Mouse (Mus musculus) embryo, embryonic 10.5 days (tissue): ENCODE measurements around the gene Gm9611.
"Not testable (repeated sequence)": the region's sequence is repeated elsewhere in the genome, so short reads cannot be mapped to it uniquely, and the experiment has no call there.

Source experiments
- DNase-seq: peaks from one replicate; pipeline ENCODE4 v3.0.0-alpha.2; 2015; ENCODE audit warnings: low spot score

The Gm9611 gene

GRCm38 (mm10) chr14:42297258-42297657 lies at the start of gene Gm9611:
TSS of gene Gm9611 (minus strand) at chr14:42297358.
- not testable (repeated sequence) for DNase-seq

DNA sequence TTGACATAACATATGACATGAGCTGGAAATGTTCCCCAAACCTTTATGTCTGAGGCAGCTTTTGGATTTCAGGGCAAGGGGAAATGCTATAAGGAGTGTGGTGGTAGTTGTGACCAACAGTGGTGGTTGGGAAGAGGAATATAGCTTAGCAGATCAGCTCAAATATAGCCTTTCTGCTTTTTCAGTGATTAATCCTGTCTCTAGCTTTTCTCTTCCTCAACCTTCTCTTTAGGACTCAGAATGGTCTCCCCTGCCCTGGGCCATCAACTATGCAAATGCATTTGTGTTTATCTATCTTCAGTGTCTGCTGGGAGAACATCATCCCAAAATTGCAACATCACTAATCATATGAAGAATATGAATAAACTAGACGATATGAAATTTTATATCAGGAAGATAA lies 12.8 kb upstream of the Gm9611 start, which contains the start of gene Gm7995:
TSS of gene Gm7995 (plus strand) at position 301 of the 400 bp plus-strand sequence.
- not testable (repeated sequence) for DNase-seq

GRCm38 (mm10) chr14:42259948-42260347 lies 37.2 kb downstream of the Gm9611 start, which contains the start of gene Gm17026:
TSS of gene Gm17026 (minus strand) at chr14:42260048.
- not testable (repeated sequence) for DNase-seq
